Mouse (Mus musculus): ENCODE measurements around the gene Robo2. TPM values are rescaled to one million over a fixed set of nuclear protein-coding genes. Genes with fewer than 3 reads are reported as not detected.
"Not testable (repeated sequence)": the region's sequence is repeated elsewhere in the genome, so short reads cannot be mapped to it uniquely, and the experiment has no call there.

Gene Robo2
- polyA plus RNA-seq, 1 experiment from 2014 or later, result 17.7 TPM

- 60% methylated on average over 6 of the region's 6 CpGs for WGBS
- no peaks in the 10 kb centered on the region for H3K27me3 ChIP-seq (replicated peaks; ENCODE audit: control insufficient read depth, insufficient read depth, low read length)
Measured at GRCm38 (mm10) chr16:74132833-74133232, 278.8 kb downstream of the Robo2 start.

GRCm38 (mm10) chr16:74131370-74131769 is 280.3 kb downstream of the Robo2 start:
- Histone ChIP-seq H3K27me3 (replicated peaks; ENCODE audit: control insufficient read depth, insufficient read depth, low read length) (no peaks in the 10 kb centered on the region), H3K4me3 (ENCODE audit: low read length) (no peak overlapping the region), H3K9ac (ENCODE audit: low read depth, low read length) (no peak overlapping the region), H3K4me2 (ENCODE audit: low read depth, low read length) (no peak overlapping the region), H3K9me3 (ENCODE audit: control insufficient read depth, low read length) (no peaks in the 10 kb centered on the region), H3K36me3 (ENCODE audit: control insufficient read depth, insufficient read depth, low read length) (no peaks in the 10 kb centered on the region), H3K4me1 (ENCODE audit: control insufficient read depth, insufficient read depth, low read length) (no peaks in the 10 kb centered on the region), H3K27ac (ENCODE audit: low read length) (no peak overlapping the region)
- no peak for ATAC-seq
- 90% methylated on average over 5 of the region's 5 CpGs for WGBS

More at GRCm38 (mm10) chr16:74132833-74133232, 278.8 kb downstream of the Robo2 start:
- no peak overlapping the region for H3K9ac ChIP-seq (ENCODE audit: low read depth, low read length)
- no peak overlapping the region for H3K4me3 ChIP-seq (ENCODE audit: low read length)
- ATAC-seq, result no peak
- no peak overlapping the region for H3K27ac ChIP-seq (ENCODE audit: low read length)
- no peaks in the 10 kb centered on the region for H3K36me3 ChIP-seq (ENCODE audit: control insufficient read depth, insufficient read depth, low read length)
- H3K4me1 ChIP-seq (ENCODE audit: control insufficient read depth, insufficient read depth, low read length), result no peaks in the 10 kb centered on the region
- H3K9me3 ChIP-seq (ENCODE audit: control insufficient read depth, low read length), result no peaks in the 10 kb centered on the region
- no peak overlapping the region for H3K4me2 ChIP-seq (ENCODE audit: low read depth, low read length)

DNA sequence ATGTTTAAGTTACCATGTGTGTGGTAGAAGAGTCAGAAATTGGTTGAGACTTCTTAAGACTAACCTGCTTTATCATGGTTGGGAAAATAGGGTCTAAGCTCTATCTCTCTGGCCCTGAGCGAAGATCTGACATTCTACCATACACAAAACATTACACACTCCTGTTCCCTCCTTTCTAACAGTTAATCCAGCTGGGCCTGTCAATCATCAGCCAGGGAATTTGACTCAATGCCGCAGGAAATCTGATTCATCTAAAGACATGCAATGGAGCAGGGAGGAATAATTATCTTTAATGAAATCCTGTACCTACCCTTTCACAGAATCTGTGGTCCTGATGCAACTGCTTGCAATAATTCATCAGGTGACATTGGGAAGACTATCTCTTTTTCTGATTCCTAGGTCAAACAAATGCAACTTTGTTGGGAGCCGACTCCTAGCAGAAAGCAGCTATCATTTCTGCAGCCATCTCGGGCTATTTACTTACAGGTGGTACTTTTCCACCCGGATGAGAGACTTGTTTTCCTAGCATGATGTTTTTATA is 283.1 kb downstream of the Robo2 start:
- 88% methylated on average over 5 of the region's 5 CpGs for WGBS
- Histone ChIP-seq H3K4me3 (ENCODE audit: low read length) (no peak overlapping the region), H3K9ac (ENCODE audit: low read depth, low read length) (no peak overlapping the region), H3K36me3 (ENCODE audit: control insufficient read depth, insufficient read depth, low read length) (no peaks in the 10 kb centered on the region), H3K27ac (ENCODE audit: low read length) (no peak overlapping the region), H3K4me1 (ENCODE audit: control insufficient read depth, insufficient read depth, low read length) (no peaks in the 10 kb centered on the region), H3K27me3 (replicated peaks; ENCODE audit: control insufficient read depth, insufficient read depth, low read length) (no peaks in the 10 kb centered on the region), H3K4me2 (ENCODE audit: low read depth, low read length) (no peak overlapping the region), H3K9me3 (ENCODE audit: control insufficient read depth, low read length) (no peaks in the 10 kb centered on the region)
- ATAC-seq, result no peak

DNA sequence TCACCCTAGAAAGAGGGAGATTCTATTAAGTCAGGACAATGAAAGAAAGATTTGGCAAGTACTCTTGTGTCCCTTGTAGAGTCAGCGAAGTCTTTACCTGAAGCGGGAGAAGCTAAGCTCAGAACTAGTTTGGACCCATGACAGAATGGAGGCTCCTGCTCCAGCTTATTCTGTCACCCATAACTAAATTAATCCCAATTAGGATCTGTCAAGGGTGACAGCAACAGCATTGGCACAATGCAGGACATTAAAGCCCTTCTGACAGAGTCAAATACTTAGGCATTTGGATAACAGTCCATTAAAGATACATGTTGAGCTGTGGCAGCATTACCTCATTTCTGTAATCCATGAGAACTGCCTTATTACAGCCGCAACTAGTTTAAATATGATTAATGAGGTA is 298.5 kb downstream of the Robo2 start:
- Histone ChIP-seq H3K27ac (ENCODE audit: low read length) (no peak overlapping the region), H3K9me3 (ENCODE audit: control insufficient read depth, low read length) (no peaks in the 10 kb centered on the region), H3K36me3 (ENCODE audit: control insufficient read depth, insufficient read depth, low read length) (no peaks in the 10 kb centered on the region), H3K9ac (ENCODE audit: low read depth, low read length) (no peak overlapping the region), H3K4me2 (ENCODE audit: low read depth, low read length) (no peak overlapping the region), H3K4me3 (ENCODE audit: low read length) (no peak overlapping the region), H3K27me3 (replicated peaks; ENCODE audit: control insufficient read depth, insufficient read depth, low read length) (no peaks in the 10 kb centered on the region), H3K4me1 (ENCODE audit: control insufficient read depth, insufficient read depth, low read length) (no peaks in the 10 kb centered on the region)
- WGBS, result 91% methylated on average over 3 of the region's 3 CpGs
- no peak for ATAC-seq

- 84% methylated on average over 4 of the region's 4 CpGs for WGBS
- no peak for ATAC-seq
Measured at GRCm38 (mm10) chr16:74111101-74111500, 300.5 kb downstream of the Robo2 start.

GRCm38 (mm10) chr16:74104449-74104848 is 307.2 kb downstream of the Robo2 start:
- not testable (repeated sequence) for ATAC-seq; H3K4me3 ChIP-seq (ENCODE audit: low read length); H3K27me3 ChIP-seq (replicated peaks; ENCODE audit: control insufficient read depth, insufficient read depth, low read length); H3K4me2 ChIP-seq (ENCODE audit: low read depth, low read length); H3K9me3 ChIP-seq (ENCODE audit: control insufficient read depth, low read length); H3K36me3 ChIP-seq (ENCODE audit: control insufficient read depth, insufficient read depth, low read length); H3K9ac ChIP-seq (ENCODE audit: low read depth, low read length); H3K4me1 ChIP-seq (ENCODE audit: control insufficient read depth, insufficient read depth, low read length); H3K27ac ChIP-seq (ENCODE audit: low read length)
- WGBS, result 81% methylated on average over 8 of the region's 8 CpGs

More at GRCm38 (mm10) chr16:74111101-74111500, 300.5 kb downstream of the Robo2 start:
- no peak overlapping the region for H3K9ac ChIP-seq (ENCODE audit: low read depth, low read length)
- no peak overlapping the region for H3K4me3 ChIP-seq (ENCODE audit: low read length)
- H3K9me3 ChIP-seq (ENCODE audit: control insufficient read depth, low read length), result no peaks in the 10 kb centered on the region
- H3K4me1 ChIP-seq (ENCODE audit: control insufficient read depth, insufficient read depth, low read length), result no peaks in the 10 kb centered on the region
- no peak overlapping the region for H3K4me2 ChIP-seq (ENCODE audit: low read depth, low read length)
- no peaks in the 10 kb centered on the region for H3K36me3 ChIP-seq (ENCODE audit: control insufficient read depth, insufficient read depth, low read length)
- no peak overlapping the region for H3K27ac ChIP-seq (ENCODE audit: low read length)
- no peaks in the 10 kb centered on the region for H3K27me3 ChIP-seq (replicated peaks; ENCODE audit: control insufficient read depth, insufficient read depth, low read length)

- Histone ChIP-seq H3K4me3 (ENCODE audit: low read length) (no peak overlapping the region), H3K27ac (ENCODE audit: low read length) (no peak overlapping the region), H3K36me3 (ENCODE audit: control insufficient read depth, insufficient read depth, low read length) (no peaks in the 10 kb centered on the region), H3K4me2 (ENCODE audit: low read depth, low read length) (no peak overlapping the region), H3K9me3 (ENCODE audit: control insufficient read depth, low read length) (no peaks in the 10 kb centered on the region), H3K4me1 (ENCODE audit: control insufficient read depth, insufficient read depth, low read length) (no peaks in the 10 kb centered on the region), H3K27me3 (replicated peaks; ENCODE audit: control insufficient read depth, insufficient read depth, low read length) (no peaks in the 10 kb centered on the region), H3K9ac (ENCODE audit: low read depth, low read length) (no peak overlapping the region)
- 54% methylated on average over 7 of the region's 7 CpGs for WGBS
- no peak for ATAC-seq
Measured at GRCm38 (mm10) chr16:74092997-74093801, 318.4 kb downstream of the Robo2 start.

GRCm38 (mm10) chr16:74089951-74090350 is 321.7 kb downstream of the Robo2 start:
- Histone ChIP-seq H3K27ac (ENCODE audit: low read length) (no peak overlapping the region), H3K4me2 (ENCODE audit: low read depth, low read length) (no peak overlapping the region), H3K4me3 (ENCODE audit: low read length) (no peak overlapping the region), H3K9ac (ENCODE audit: low read depth, low read length) (no peak overlapping the region), H3K27me3 (replicated peaks; ENCODE audit: control insufficient read depth, insufficient read depth, low read length) (no peaks in the 10 kb centered on the region), H3K9me3 (ENCODE audit: control insufficient read depth, low read length) (no peaks in the 10 kb centered on the region), H3K4me1 (ENCODE audit: control insufficient read depth, insufficient read depth, low read length) (no peaks in the 10 kb centered on the region), H3K36me3 (ENCODE audit: control insufficient read depth, insufficient read depth, low read length) (no peaks in the 10 kb centered on the region)
- WGBS, result 76% methylated on average over 1 of the region's 1 CpGs
- no peak for ATAC-seq

DNA sequence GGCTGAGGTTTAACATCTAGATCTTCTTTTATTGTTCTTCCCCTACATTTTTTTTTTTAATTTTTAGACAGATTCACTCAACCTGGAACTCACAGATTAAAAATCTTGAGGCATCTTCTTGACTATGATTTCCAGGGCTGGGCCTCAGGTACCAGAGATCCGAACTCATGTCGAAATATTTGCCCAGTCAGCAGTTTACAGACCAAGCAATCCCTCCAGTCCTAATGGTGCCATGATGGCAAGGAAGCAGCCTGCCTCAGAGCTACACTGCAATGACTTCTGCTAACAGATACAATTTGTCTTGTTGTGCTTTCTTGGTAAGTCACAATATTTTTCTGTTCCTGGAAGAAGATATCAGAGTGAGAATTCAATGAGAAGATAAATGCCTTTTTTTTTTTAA is 327.4 kb downstream of the Robo2 start:
- WGBS, result 87% methylated on average over 2 of the region's 2 CpGs
- H3K27me3 ChIP-seq (replicated peaks; ENCODE audit: control insufficient read depth, insufficient read depth, low read length), result no peaks in the 10 kb centered on the region
- no peak for ATAC-seq
- H3K9ac ChIP-seq (ENCODE audit: low read depth, low read length), result no peak overlapping the region
- H3K4me3 ChIP-seq (ENCODE audit: low read length), result no peak overlapping the region
- no peaks in the 10 kb centered on the region for H3K9me3 ChIP-seq (ENCODE audit: control insufficient read depth, low read length)
- H3K27ac ChIP-seq (ENCODE audit: low read length), result no peak overlapping the region
- no peak overlapping the region for H3K4me2 ChIP-seq (ENCODE audit: low read depth, low read length)
- no peaks in the 10 kb centered on the region for H3K36me3 ChIP-seq (ENCODE audit: control insufficient read depth, insufficient read depth, low read length)
- H3K4me1 ChIP-seq (ENCODE audit: control insufficient read depth, insufficient read depth, low read length), result no peaks in the 10 kb centered on the region

Measured in intestine, embryonic 16.5 days (tissue).